Mouse (Mus musculus) bone marrow macrophage, adult 2 months (primary cell): ENCODE measurements around the gene A430078G23Rik.

ENCODE experiments used
- CTCF ChIP-seq: IDR thresholded peaks from 2 replicates; pipeline ENCODE4 v1.5.1; 2012; ENCODE audit warnings: low read depth, mild to moderate bottlenecking, low read length, moderate library complexity
- POLR2A ChIP-seq: IDR thresholded peaks from 2 replicates; pipeline ENCODE4 v1.6.1; 2012; ENCODE audit warnings: mild to moderate bottlenecking, low read depth, low read length, borderline replicate concordance

- TF ChIP-seq CTCF = peak; percentile 85
- no peak for TF ChIP-seq POLR2A
These were observed 16.3 kb upstream of the A430078G23Rik start for GRCm38 (mm10) chr8:3336658-3337524.
